Mouse (Mus musculus) spleen, postnatal 14 days (tissue): ENCODE data around the gene Bin2.

Experiments
- DNase-seq, 2 experiments: peaks; one replicate each; pipeline ENCODE4 v3.0.0; 2021 to 2022; ENCODE audit warnings: low spot score in 2 of 2

Bin2 gene

GRCm38 (mm10) chr15:100669337-100669736 is at the start of gene Bin2:
TSS of gene Bin2 (minus strand) at chr15:100669553.
- peak; percentile 68 to 78 for DNase-seq

DNA sequence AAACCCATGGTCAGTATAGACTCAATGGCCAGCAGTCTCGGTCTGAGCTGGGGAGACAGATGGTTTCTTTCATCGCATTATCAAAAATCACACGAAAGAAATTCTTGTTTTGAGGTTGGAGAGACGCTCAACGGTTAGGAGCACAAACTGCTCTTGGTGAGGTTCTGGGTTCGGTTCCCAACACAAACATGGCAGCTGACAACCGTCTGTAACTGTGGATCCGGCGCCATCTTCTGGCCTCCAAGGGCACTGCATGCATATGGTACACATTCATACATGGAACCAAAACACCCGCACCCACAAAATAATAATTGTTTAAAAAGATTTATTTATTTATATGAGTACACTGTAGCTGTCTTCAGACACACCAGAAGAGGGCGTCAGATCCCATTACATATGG is 49.2 kb upstream of the Bin2 start:
- DNase-seq, result no peak

DNA sequence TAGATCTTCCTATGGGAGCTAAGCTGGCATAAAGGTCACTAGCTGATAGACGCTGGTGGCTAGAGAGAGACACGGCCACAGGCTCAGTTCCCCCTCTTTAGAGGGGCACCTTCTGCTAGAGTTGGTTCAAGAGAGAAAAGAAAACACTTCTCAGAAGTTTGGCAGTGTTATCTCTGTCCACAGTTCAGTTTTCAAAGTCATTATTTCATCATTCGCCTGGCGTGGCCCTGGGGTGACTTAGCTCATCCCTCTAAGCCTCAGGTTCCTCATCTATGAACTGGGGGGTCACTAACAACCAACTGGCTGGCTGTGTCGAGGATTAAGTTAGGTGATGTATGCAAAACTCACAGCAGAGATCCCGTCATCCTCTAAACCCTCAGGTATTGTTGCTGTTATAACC is 48.6 kb upstream of the Bin2 start:
- DNase-seq, result no peak

DNA sequence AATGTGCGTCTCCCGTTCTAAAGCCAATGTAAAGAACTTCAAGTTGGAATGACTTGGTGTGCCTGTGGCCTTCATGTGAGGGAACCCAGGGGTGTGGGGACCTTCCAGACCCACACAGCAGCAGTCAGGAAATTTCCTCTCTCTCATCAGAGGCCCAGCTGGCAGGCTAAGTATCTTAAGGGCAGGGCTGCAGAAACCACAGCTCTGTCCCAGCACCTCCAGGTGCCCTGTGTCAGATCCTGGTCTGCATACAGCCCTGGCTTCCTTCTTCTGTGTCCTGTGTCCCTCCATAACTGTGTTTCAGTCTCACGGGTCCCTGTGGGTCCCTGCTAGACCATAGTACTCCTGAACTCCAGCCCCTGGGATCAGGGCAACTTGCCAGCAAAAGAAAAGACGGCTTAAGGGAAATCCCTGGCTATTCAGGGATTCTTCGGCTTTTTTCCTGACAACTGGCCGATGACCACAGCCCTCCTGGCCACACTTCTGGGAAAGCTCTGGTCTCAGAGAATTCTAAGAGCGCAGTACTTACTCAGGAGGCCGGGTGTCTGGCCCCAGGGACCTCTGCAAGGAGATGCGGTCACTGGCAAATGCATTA is 46.1 kb upstream of the Bin2 start:
- DNase-seq, result no peak

GRCm38 (mm10) chr15:100714470-100714869 is 45.1 kb upstream of the Bin2 start:
- no peak for DNase-seq

DNA sequence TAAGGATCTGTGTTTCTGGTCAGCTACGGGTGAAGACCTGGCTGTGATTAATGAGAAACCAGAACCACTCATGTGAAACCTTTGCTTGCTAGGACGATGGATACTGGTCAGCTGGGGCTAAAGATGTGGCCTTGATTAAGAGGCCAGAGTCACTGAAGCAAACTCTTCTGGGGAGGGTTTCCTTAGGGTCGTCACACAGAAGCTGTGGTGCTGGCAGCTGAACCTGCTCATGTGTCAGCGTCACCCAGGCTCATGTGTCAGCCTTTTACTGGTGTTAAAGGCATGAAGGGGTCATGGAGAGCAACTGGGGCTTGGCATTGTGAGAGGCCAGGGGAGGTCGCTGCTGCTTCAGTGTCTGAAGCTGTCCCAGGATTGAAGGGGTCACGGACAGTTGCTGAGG is 41.5 kb upstream of the Bin2 start:
- no peak for DNase-seq

DNA sequence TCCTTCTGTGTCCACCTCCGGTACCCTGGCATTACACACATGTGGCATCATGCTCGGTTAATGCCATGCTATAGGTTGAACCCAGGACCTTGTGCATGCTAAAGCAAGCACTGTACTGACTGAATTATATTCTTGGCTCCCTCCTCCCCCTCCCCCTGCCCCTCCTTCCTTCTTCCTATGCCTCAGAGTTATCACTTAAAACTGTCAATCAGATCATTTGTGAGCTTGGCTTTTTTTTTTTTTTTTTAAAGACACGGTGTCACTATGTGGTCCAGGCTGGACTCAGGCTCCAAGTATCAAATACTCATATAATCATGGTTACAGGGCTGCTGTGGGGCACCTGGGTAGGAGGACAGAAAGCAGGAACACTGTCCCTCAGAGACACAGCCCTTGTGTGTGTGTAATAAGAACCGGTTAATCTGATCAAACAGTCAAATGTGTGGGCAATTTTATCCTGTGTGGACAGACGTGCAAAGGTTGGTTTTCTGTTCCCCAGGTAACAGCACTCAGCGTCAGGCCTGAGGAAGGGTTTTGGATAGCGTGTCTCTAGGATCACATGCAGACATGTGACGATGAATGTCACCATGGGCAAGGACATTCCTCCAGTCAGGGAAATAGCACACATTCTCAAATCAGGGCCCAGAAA is 39.2 kb upstream of the Bin2 start:
- no peak for DNase-seq

- peak; percentile 45 to 54 for DNase-seq
These were observed 36.9 kb upstream of the Bin2 start for GRCm38 (mm10) chr15:100706226-100706625.

DNA sequence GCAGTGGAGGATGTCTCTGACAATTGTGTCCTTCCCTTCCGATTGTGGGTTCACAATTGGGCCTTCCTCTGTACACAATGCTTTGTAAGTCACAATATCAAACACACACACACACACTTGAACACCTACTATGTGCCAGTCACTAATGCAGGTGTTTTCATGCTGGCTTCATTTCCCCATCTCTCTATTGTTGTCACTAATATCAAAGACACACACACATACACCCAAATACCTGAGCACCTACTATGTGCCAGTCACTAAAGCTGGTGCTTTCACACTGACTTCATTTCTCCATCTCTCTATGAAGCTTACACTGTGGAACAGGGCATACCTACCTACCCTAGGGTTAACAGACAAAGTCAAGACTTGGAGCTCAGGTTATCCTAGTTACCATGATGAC is 36.0 kb upstream of the Bin2 start:
- no peak for DNase-seq

DNA sequence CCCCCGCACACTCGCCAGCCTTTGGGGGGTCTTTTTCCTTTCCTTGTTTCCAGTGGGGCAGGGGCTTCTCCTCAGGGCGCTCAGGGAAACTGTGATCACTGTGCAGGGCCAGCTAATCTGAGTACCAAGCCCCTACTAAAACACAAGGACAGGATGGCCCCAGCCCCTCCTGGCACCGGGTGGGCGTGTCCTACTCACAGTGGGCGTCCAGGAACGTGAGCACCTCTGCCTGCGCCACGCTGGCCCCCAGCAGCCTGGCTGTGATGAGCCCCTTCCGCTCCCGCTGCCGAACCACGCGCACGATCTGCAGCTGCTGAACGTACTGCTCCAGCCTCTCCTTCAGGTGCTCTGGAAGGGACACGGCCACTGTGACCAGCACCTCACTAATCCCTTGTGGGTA is 34.6 kb upstream of the Bin2 start:
- DNase-seq, result no peak

- no peak for DNase-seq
These were observed 32.5 kb upstream of the Bin2 start for GRCm38 (mm10) chr15:100701856-100702255.

- DNase-seq, result no peak
These were observed 31.8 kb upstream of the Bin2 start for GRCm38 (mm10) chr15:100701108-100701507.

- DNase-seq, result no peak
These were observed 31.1 kb upstream of the Bin2 start for GRCm38 (mm10) chr15:100700424-100700823.

DNA sequence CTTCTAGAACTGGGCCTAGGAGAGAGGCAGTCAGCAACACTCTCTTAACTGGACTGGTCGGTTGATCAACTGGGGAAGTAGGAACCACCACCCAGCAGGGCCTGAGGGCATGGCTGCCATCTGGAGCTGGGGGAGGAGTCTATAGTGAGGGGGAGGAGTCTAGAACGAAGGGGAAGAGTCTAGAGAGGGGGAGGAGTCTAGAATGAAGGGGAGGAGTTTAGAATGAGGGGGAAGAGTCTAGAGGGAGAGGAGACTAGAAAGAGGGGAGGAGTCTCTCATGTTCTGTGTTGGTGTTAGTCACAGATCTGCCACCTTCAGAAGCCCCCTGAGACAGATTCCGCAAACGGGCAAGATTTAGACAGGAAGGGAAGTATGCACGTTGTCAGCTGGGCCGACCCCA is 30.0 kb upstream of the Bin2 start:
- DNase-seq, result no peak

GRCm38 (mm10) chr15:100698078-100698477 is 28.7 kb upstream of the Bin2 start:
- no peak for DNase-seq

- DNase-seq, result no peak
These were observed 25.1 kb upstream of the Bin2 start for GRCm38 (mm10) chr15:100694406-100694805.

DNA sequence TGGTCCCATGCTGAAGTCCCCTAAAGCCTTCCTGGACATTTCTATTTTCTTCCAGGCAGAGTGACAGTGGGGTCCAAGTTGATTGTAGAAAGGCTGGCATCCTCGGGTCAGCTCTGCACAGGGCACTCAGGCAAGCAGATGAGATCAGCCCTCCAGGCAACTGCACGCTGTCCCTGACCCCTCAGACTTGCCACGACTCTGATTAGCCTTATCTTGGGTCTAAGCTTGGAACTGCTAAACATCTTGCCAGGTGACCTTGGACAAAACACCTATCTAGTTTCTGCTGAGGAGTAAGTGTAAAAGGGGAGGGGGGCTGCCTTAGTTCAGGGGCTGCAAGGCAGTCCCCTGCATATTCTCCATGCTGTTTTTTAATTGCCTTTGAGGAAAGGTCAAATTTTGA is 22.6 kb upstream of the Bin2 start:
- DNase-seq, result no peak

- no peak for DNase-seq
These were observed 18.1 kb upstream of the Bin2 start, which contains the start of gene Cela1 for GRCm38 (mm10) chr15:100687430-100687971. TSS of gene Cela1 (minus strand) at chr15:100687921.

DNA sequence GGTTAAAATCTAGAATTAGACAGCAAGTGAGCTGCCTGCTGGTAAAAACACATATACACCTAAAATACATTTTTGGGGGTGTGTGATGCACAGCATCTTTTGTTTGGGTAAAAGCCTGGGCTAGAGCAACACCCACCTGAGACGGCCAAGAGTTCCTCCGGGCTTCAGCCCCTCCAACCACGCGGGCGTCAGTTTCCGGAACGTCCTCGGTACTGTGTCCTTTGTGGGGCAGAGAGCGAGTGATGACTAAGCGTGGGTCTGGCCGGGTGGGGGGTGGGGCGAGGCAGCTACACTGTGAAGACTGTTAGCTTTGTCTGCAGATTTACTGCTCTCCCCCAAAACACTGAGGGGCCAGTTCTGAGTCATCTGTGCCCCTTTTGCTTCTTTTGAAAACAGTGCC is 17.6 kb upstream of the Bin2 start:
- no peak for DNase-seq

GRCm38 (mm10) chr15:100686434-100686833 is 17.1 kb upstream of the Bin2 start:
- no peak for DNase-seq

- DNase-seq, result no peak
These were observed 16.5 kb upstream of the Bin2 start for GRCm38 (mm10) chr15:100685849-100686248.

- DNase-seq, result no peak
These were observed 15.9 kb upstream of the Bin2 start for GRCm38 (mm10) chr15:100685255-100685654.

GRCm38 (mm10) chr15:100684450-100684849 is 15.1 kb upstream of the Bin2 start:
- no peak for DNase-seq

DNA sequence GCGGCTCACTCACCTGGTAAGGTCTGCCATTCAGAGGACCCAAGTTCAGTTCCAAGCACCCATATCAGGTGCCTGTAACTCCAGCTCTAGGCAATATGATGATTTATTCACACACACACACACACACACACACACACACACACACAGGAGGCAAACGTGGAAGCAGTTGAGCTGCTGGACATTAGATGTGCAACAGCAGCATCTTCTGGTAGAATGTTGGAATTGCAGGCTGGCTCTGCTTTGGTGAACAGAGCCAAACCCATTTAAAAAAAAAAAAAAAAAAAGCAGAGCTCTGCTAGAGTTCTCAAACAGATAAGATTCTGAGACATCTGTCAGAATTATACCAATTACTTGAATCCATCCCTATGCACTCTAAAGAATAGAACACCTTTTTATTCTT is 13.7 kb upstream of the Bin2 start:
- DNase-seq, result peak; percentile 59 to 80
